Mouse (Mus musculus) megakaryocyte, embryonic 14.5 days (primary cell): ENCODE results near the gene Pde6h.

Experiments used
- FLI1 ChIP-seq: IDR thresholded peaks from 2 replicates; pipeline ENCODE4 v1.6.1; 2012; ENCODE audit warnings: low read length, inconsistent platforms, mixed read lengths
- GATA1 ChIP-seq: IDR thresholded peaks from 3 replicates; pipeline ENCODE4 v1.6.1; 2012; ENCODE audit warnings: mixed read lengths, low read length, inconsistent platforms, borderline replicate concordance

- no peak for TF ChIP-seq GATA1
- no peak for TF ChIP-seq FLI1
These were observed 24.7 kb upstream of the Pde6h start for GRCm38 (mm10) chr6:136898954-136899353.
